Mouse (Mus musculus) kidney, adult 18-20 months (tissue): ENCODE measurements around the gene Pigc.

ENCODE experiments used
- DNase-seq: peaks from one replicate; pipeline ENCODE4 v3.0.0; 2021

Pigc gene

DNA sequence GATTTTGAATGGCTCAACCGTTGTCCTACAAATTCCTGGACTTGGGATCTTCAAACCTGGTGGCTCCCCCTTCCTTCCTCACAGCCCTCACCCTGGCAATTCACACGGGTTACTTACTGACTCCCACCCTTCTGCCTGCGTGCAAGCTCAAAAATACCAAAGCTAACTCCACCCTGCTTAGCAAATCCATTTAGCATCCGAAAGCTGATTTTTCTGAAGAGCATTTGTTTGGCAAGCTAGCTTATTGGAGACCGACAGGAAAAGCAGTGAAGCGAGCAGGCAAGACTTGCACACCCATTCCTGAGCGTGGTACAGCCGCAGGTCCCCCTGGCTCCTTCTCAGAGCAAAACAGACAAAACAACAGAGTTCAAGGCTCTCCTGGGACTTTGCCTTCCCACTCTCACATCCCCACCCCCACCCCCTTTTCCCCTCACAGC lies 39.7 kb downstream of the Pigc start:
- DNase-seq, result no peak

DNA sequence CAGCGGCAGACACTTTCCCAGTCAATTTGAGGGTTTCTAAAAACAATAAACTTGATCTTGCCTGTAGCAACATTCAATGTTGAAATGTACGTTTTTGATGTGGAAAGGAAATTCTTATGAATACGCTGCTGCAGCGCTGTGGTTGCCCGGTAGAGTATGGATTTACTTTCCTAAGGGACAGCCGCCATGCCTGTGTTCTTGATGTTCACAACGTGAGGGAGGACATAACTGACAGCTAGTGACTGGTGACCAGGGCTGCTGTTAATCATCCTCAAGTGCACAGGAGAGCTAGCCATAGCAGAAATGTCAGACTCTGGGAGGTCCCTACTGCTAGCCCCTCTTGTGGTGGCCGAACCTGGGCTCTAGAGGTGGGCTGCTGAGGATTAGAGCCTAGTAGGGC lies 40.1 kb downstream of the Pigc start:
- no peak for DNase-seq

DNA sequence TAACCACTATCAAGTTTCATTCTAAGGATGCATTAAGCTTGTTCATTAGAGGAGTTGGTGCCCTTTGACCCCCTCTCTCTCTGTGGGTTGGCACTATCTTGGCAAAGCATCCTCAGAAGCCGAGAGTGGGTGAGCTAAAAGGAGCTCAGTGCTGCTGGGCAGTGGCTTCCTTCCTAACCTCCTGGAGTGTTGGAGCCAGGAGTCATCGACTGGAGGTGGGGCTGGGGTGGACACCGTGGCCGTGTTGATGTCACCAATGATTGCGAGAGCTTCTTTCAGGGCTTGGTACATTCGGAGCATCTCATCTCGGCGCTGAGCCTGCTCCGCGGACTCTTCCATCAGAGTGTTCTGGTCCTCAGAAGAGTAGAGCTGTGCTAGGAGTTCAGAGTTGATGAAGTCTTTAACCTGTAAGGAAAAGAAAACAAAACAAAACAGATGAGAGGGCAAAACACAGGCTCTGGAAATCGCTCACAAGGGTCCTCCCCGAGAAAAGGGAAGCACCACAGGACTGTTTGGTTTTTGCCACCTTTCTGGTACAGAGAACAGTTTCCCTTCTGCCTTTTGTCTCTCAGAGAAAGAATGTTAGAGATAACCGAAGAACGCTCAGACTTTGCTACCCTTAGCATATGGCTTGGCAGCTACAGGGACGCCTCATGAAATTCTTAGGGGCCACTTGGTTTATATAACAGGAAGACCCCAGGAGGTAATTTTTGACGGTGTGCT lies 42.7 kb downstream of the Pigc start:
- no peak for DNase-seq

DNA sequence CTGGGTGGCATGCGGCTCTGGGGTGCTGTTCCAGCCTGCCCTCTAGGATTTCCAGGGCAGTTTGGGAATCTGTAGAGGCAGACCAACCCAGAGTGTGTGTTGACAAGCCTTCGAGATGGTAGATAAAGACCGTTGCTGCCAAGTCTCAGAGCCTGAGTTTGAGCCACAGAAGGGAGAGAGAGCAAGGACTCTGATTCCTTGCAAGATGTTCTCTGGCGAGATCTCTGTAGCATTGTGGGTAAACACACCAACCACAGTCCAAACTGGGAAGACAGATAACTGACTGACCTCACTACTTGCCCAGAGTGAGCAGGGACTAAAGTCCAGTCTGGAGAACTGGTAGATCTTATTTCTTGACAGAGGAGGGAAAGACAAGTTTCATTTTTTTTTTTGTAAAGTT lies 44.6 kb downstream of the Pigc start:
- DNase-seq, result no peak

DNA sequence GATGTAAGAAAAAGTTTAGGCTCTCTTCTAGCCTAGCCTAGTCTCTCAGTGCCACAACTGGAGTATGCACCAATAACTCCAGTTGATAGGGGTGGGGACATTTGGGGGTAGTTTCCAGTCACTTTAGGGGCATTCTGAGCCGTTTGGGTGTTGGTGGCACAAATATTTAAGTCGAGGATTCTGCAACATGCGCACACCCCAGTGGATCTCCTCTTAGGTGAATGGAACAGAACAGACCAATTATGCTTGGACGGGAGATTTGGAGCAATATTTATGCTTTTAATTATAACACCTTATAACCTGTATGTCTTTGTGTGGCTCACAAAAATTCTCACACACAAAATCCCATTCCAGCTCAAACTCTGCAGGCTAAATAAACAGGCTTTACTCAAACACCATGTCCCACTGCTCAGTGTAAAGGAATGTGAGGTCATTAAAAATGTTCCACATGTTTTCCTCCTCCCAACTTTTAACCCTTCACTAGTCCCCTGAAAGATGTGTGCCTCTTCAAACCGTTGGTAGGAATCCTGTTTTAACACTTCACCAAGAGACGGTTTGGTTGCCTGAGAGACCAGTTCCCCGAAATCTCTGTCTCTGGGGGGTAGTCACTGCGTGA lies 46.4 kb downstream of the Pigc start:
- no peak for DNase-seq

DNA sequence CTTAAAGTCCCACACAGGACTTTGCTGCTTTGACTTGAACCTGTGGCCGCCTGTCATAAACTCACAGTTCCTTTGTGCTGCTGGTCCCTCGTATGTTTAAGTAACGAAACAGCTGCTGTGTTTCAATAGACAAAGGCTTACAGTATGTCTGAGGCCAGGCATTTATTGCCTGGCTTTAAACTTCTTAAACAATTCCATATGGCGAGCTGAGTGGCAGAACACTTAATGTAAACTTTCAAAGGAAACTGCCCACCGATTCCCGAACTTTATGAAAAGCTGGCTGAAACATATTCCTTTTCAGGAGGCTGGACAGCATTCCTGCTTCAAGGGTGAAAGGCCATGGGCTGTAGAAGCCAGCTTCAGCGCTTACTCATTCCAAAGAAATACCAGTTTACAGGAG lies 48.0 kb downstream of the Pigc start:
- DNase-seq, result no peak

DNA sequence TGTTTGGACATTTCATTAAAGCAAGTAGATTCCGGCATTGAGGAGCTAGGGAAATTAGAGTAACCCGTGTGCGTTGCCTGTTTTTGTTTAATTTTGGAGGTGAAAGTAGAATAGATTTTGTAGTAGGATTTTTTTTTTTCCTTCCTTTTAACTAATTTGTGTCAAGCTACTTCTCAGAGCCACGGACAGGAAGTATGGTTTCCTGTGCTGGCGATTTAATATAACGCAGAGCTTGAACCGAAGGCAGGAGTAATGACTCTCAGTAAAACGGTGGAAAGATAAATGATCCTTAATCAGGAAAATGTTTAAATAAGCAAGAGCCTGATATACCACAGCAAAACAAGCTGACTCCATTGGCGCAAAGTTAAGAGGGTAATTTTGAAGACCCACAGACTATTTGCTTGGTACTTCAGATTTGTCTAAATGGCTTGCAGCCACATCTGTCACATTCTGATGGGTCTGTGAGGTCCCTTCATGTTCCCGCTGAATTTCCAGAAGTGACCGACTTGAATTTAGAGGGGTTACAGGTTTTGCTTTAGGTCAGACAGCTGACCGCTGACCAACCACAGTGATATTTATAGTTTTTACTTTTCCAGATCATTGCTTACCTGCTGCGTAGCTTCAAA lies 49.1 kb downstream of the Pigc start:
- DNase-seq, result no peak

DNA sequence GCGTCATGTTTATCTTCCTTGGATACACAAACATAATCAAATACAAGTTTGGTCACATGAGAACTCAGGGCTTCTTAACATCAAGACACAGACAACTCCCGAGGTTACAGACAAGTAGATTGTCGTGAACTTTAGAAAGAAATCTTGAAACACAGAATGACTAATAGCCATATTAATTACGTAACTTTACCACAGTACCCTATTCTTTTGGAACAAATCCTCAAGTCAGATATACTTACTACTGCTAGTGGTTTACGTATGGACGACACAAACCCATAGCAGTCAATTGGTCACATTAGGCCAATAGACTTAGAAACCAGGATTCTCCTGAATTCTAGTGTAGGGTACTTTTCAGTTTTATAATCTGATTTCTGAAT lies 49.6 kb downstream of the Pigc start:
- DNase-seq, result no peak

DNA sequence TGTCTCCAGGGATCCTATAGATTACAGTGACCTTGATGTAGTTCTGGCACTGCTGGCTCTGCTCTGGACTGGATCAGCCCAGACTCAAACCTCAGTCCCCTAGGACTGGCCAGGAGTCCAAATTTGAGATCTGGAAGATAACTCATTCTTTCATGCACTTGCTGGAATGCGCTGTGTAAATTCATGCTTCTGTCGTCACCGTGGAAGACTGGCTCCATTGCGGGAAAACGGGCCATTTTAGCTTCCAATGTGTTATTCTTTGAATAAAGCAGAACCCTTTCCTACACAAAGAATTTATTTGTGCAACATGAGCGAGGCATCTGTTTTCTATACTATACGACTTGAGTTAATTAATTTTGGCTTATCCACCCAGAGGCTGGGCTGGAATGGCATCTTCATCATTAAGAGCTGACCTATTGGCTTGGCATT lies 51.3 kb downstream of the Pigc start:
- DNase-seq, result no peak

DNA sequence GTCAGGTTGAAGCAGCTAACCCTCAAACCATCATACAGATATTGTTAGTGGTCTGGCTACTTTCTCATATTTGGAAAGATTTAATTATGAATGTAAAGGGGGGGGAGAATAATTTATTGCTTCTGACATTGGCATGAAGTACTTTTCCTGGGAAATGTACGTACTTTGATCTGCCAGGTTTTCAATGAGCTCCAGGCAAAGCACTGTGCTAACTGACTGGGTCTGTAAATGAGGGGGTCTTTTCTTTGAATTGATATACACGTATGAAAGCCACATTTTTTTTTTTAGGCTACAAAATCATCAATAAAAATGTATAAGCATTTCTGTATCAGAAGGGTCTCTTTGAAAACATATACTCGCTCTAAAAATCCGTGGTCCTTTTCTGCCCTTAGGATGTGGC lies 51.8 kb downstream of the Pigc start:
- no peak for DNase-seq
